Mouse (Mus musculus): ENCODE results near the gene Zar1l. TPM values are rescaled to one million over a fixed set of nuclear protein-coding genes. Genes with fewer than 3 reads are reported as not detected.

The Zar1l gene
- polyA plus RNA-seq, 1 experiment from 2014 or later, result not detected

Other genes with a start within 250 kb of the Zar1l start
- 23.2 and 29.3 TPM in 2 replicates for gene Brca2, start 4.5 kb upstream of the Zar1l start, polyA plus RNA-seq (2015; fragmentation: Nextera tagmentation; extraction: Ambion mirVana)
- 4.9 and 6.1 TPM in 2 replicates for gene N4bp2l1, start 79.0 kb upstream of the Zar1l start, polyA plus RNA-seq (2015; fragmentation: Nextera tagmentation; extraction: Ambion mirVana)
- gene N4bp2l2, start 148.0 kb upstream of the Zar1l start, polyA plus RNA-seq (2015; fragmentation: Nextera tagmentation; extraction: Ambion mirVana), result 43.0 and 46.0 TPM in 2 replicates
- 39.6 and 42.7 TPM in 2 replicates for gene Pds5b, start 155.6 kb upstream of the Zar1l start, polyA plus RNA-seq (2015; fragmentation: Nextera tagmentation; extraction: Ambion mirVana)